Mouse (Mus musculus) central nervous system, embryonic 18 days (tissue): ENCODE data around the gene Plch2. TPM values are rescaled to one million over a fixed set of nuclear protein-coding genes. Genes with fewer than 3 reads are reported as not detected.

Experiments
- polyA plus RNA-seq: library from polyadenylated mRNA; depleted of rRNA; stranded (reverse); fragments of >200 nt; gene quantifications from 2 replicates; pipeline ENCODE4 v1.2.3, GENCODE M21; 2012; rRNA removed

Plch2 gene
- polyA plus RNA-seq = 54.1 and 56.1 TPM in 2 replicates

DNA sequence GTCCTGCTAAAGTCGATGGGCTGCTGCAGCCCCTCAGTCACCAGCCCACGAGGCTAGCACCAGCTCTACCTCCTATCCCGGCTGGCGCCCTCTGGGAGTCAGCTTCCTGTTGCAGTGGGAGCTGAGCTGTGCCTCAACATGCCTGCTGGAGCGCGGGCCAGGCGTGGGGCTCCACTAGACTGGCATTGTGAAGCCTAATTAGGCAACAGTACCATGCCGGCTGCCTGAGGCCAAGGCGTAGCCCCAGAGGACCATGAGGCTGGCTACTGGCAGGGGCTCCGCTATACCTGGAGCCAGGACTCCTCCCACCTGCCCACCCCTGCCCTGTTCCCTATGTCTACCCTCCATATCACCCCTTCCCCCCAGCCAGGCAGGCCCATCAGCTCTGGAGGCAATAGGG lies at the start of gene Plch2:
Gene Plch2 (minus strand): TSS at position 61 of the 400 bp plus-strand sequence.

DNA sequence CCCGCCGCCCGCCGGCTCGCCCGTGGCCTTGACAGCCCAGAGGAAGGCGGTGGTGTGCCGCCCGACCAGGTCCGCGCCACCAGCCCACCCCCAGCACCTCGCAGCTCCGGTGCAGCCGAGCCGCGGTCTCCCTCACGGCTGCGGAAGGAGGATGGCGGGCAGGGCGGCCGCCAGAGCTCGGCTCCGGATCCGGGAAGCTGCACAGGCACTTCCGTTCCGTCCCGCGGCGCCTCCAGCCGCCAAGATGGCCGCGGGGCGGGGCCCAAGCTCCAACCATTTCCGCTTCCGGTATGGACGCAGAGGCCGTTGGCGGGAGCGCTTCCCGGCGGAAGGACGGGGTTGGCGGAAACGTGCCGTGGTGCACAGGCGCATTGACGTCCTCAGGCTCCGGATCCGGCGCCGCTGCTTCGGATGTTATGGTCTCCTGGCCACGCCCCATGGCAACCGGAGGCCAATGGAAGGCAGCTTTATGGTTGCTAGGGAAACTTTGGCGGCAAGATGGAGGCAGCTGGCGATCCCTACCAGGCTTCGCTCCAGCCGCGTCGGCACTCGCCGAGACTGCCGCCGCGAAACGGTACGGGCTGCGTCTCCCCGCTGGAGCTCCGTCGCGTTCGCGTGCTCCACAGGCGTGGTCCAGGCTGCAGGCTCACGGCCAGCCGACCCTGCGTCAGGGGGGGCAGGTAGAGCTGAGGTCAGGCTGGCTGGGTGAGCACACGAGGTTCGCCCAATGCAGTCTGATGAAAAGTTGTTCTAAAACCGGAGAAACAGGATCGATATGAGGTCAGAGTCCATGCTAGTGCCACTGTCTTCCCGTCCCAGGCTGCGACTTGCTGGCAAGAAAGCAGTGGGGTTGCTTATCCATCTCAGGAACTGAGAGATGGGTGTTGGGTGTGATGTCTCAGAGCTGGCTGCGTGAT lies 29.8 kb upstream of the Plch2 start, which contains the start of the genes Rer1 and Morn1:
Gene Rer1 (minus strand): TSS at position 275 of the 917 bp plus-strand sequence.
Gene Morn1 (plus strand): TSS at position 470 of the 917 bp plus-strand sequence.

DNA sequence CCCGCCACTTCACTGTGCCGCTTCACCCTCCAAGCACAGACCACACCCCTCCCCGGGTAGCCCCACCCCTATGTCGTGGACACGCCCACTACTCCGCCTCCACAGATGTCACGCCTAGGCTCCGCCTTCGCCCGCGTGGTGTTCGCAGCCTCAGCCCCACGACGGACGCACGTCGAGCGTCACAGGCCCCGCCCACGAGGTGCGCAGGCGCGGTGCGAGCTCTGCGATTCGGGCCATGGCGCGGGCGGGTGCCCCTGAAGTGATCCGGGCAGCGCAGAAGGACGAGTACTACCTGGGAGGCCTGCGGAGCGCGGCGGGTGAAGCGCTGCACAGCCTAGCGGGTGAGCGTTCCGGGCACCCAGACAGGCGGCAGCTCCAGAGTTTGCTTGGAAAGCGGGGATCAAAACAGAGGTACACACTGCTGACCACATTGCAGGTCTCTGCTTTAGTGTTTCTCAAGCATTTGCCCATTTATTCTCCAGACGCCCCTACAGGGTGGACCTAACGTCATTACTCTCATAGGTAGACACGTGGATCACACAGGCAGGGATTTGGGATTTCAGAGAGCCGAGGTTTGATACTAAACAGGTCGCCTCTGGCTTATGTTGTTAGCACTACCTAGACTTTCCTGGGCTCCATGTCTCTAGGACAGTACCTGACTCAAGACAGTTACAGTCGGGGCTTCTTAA lies 10.4 kb upstream of the Plch2 start, which contains the start of gene Pex10:
Gene Pex10 (plus strand): TSS at position 183 of the 689 bp plus-strand sequence.

DNA sequence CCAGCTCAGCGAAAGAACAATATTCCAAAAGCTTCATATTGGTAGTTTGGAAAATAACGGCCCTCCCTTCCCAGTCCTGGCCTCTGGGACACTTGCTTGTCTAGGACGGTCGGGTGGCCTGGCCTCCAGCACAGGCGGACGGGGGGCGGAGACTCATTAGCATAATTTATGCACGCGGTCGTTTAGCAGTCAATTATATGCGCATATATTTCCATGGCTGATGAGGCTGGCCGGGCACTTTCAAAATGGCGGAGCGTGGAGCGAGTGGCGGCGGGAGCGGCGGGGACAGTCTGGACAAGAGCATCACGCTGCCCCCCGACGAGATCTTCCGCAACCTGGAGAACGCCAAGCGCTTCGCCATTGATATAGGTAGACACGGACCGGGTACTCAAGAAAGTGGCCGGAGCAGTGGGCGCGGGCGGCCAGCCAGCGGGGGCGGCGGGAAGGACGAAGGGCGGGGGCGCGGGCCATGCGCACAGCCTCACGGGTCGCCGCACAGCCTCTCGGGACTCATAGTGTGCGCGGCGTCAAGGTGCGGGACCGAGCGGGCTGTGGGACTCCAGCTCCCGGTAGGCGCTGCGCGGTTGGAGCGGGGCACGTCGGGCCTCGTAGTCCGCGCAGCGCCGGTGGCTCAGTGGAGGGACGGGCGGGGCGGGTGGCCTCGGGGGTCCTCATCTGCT lies 92.5 kb downstream of the Plch2 start, which contains the start of gene Pank4:
Gene Pank4 (plus strand): TSS at position 223 of the 680 bp plus-strand sequence.

DNA sequence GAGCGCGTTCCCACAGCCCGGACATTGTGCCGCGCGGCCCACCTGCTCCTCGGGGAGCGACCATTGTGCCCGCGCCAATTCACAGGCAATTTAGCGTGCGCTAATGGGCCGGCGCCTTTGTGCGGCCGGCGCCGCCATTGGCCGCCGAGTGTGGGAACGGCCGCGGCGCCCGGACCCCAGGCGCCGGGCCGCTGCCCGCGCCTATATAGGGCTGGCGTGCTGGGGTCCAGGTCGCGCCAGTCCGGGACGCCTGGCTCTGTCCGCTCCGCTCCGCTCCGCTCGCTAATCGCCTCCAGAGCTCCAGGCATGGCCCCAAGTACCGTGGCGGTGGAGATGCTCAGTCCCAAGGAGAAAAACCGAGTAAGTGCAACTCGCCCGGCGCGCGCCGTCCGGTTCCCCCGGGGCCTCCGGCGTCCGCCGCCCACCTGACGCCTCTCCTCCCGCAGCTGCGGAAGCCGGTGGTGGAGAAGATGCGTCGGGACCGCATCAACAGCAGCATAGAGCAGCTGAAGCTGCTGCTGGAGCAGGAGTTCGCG lies 95.8 kb downstream of the Plch2 start, which contains the start of gene Hes5:
Gene Hes5 (plus strand): TSS at position 234 of the 536 bp plus-strand sequence.

Other genes starting within 250 kb of the Plch2 start
- 1.4 and 1.6 TPM in 2 replicates for gene Ttc34, start 219.3 kb downstream of the Plch2 start, polyA plus RNA-seq
- gene Mmel1, start 187.2 kb downstream of the Plch2 start, polyA plus RNA-seq = 0.62 and 0.79 TPM in 2 replicates
- gene Fam213b, start 157.6 kb downstream of the Plch2 start, polyA plus RNA-seq = 47.5 and 52.7 TPM in 2 replicates
- 0.58 and 0.60 TPM in 2 replicates for gene Tnfrsf14, start 128.2 kb downstream of the Plch2 start, polyA plus RNA-seq
- 65.2 and 66.5 TPM in 2 replicates for gene Hes5, start 95.9 kb downstream of the Plch2 start, polyA plus RNA-seq
- 71.9 and 72.8 TPM in 2 replicates for gene Pank4, start 92.7 kb downstream of the Plch2 start, polyA plus RNA-seq
- gene Pex10, start 10.2 kb upstream of the Plch2 start, polyA plus RNA-seq = 20.4 and 21.9 TPM in 2 replicates
- 99.7 and 106 TPM in 2 replicates for gene Rer1, start 29.6 kb upstream of the Plch2 start, polyA plus RNA-seq
- gene Morn1, start 29.8 kb upstream of the Plch2 start, polyA plus RNA-seq = 8.4 and 9.8 TPM in 2 replicates
- 40.8 and 44.8 TPM in 2 replicates for gene Ski, start 165.8 kb upstream of the Plch2 start, polyA plus RNA-seq
- 61.7 and 66.4 TPM in 2 replicates for gene Faap20, start 193.0 kb upstream of the Plch2 start, polyA plus RNA-seq